Mouse (Mus musculus): ENCODE measurements around the gene Ugt3a2.

- TF ChIP-seq GATA1 (IDR thresholded peaks at IDR 0.05; ENCODE audit: borderline replicate concordance, low read length) (no peak), CTCF (IDR thresholded peaks at IDR 0.05; ENCODE audit: low read depth, low read length) (no peak), POLR2AphosphoS5 (IDR thresholded peaks at IDR 0.05; ENCODE audit: insufficient replicate concordance, low read depth, low read length) (no peak), GATA2 (IDR thresholded peaks at IDR 0.05; ENCODE audit: borderline replicate concordance, low read depth, low read length) (no peak)
Measured at GRCm38 (mm10) chr15:9348739-9349138, 13.4 kb downstream of the Ugt3a2 start.
